In the genomic region with DNA sequence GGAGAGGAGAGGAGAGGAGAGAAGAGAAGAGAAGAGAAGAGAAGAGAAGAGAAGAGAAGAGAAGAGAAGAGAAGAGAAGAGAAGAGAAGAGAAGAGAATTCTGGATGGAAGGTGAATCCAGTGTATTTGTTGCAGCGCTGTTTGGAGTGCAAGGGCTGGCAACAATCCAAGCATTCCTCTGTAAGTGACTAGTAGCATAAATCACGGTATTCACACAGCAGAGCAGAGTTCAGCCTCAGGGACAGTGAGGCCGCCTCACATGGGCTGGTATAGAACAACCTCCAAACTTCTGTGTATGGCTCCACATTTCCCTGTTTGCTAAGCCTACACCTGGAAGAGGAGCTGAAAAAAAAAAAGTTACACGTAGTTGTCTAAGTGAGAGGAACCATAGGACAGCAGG, we compare ENCODE assay signal across 11 mouse cellular contexts. TPM values are rescaled to one million over a fixed set of nuclear protein-coding genes. Genes with fewer than 3 reads are reported as not detected.
DNase-seq lines count a peak whose midpoint lies in the region; ATAC-seq and TF ChIP-seq lines count a peak whose summit lies in the region.
"Had no signal": no experiment of that assay in that cellular context is flagged by ENCODE, and none has a peak within 500 bp of the region (broad histone marks: within the 10 kb centered on the region; RNA-seq: fewer than 3 reads in every experiment).

No protein-coding gene starts in this region.

- no peak for ATAC-seq in limb, embryonic 14.5 days (ENCODE audit: low FRiP score, low read depth)
- peak; percentile 34; the same call in 1 of the 2 replicates for ATAC-seq in heart, postnatal 0 days (ENCODE audit: insufficient read depth, low read depth)
- ATAC-seq in erythroid progenitor cell, adult 5-6 weeks (replicated peaks; ENCODE audit: low FRiP score, poor library complexity, severe bottlenecking), result no peak
- no peak for ATAC-seq in CD4-positive, CD25-positive, alpha-beta regulatory T cell, adult 4 months

- no peak overlapping the region for H3K9ac ChIP-seq in limb, embryonic 14.5 days (ENCODE audit: low read depth, low read length, severe bottlenecking)
- no peak overlapping the region for H3K9ac ChIP-seq in heart, postnatal 0 days (replicated peaks; ENCODE audit: low read depth, low read length)
- H3K9ac ChIP-seq: forebrain, embryonic 12.5 days; lung, embryonic 15.5 days had no signal

- H3K27ac ChIP-seq in limb, embryonic 14.5 days (replicated peaks; ENCODE audit: low read depth, low read length), result no peak overlapping the region
- H3K27ac ChIP-seq in limb, embryonic 10.5 days, result no peak overlapping the region
- H3K27ac ChIP-seq in heart, postnatal 0 days (ENCODE audit: low read depth), result no peak overlapping the region; the same call in 1 of the 2 replicates
- H3K27ac ChIP-seq: forebrain, embryonic 12.5 days; heart, adult 2 months; lung, embryonic 15.5 days had no signal

- no peaks in the 10 kb centered on the region for H3K27me3 ChIP-seq in limb, embryonic 14.5 days (ENCODE audit: control insufficient read depth, insufficient read depth, low read length)
- H3K27me3 ChIP-seq in limb, embryonic 10.5 days (ENCODE audit: low read depth, poor library complexity, severe bottlenecking), result no peaks in the 10 kb centered on the region
- H3K27me3 ChIP-seq in heart, postnatal 0 days (ENCODE audit: control insufficient read depth, insufficient read depth, low read length), result no peaks in the 10 kb centered on the region
- H3K27me3 ChIP-seq: lung, embryonic 15.5 days had no signal

- no peak for TF ChIP-seq POLR2A in limb, embryonic 14.5 days (IDR thresholded peaks at IDR 0.05; ENCODE audit: borderline replicate concordance, extremely low read depth, insufficient read depth, insufficient read length)

- 29% methylated on average over 4 of the region's 4 CpGs for WGBS in limb, embryonic 14.5 days
- 54% methylated on average over 4 of the region's 4 CpGs for WGBS in limb, embryonic 10.5 days
- 17% methylated on average over 4 of the region's 4 CpGs for WGBS in heart, postnatal 0 days

- no peak overlapping the region for H3K4me3 ChIP-seq in limb, embryonic 14.5 days (replicated peaks; ENCODE audit: low read length)
- H3K4me3 ChIP-seq in limb, embryonic 10.5 days, result no peak overlapping the region
- H3K4me3 ChIP-seq in heart, postnatal 0 days (ENCODE audit: low read depth, low read length), result no peak overlapping the region
- H3K4me3 ChIP-seq: forebrain, embryonic 12.5 days; heart, adult 2 months; lung, embryonic 15.5 days had no signal

- DNase-seq in limb, embryonic 14.5 days (ENCODE audit: low spot score), result peak; percentile 87
- no peak for DNase-seq in limb, embryonic 10.5 days (ENCODE audit: low spot score)
- DNase-seq in adipocyte (ENCODE audit: low spot score), result peak; percentile 76
- peak; percentile 78 for DNase-seq in heart, postnatal 0 days (ENCODE audit: low spot score)
- peak; percentile 69 to 81 for DNase-seq in kidney, postnatal 4 days
- DNase-seq in ovary, postnatal 14 days (ENCODE audit: low spot score), result no peak

- no peak overlapping the region for H3K4me2 ChIP-seq in limb, embryonic 14.5 days (replicated peaks; ENCODE audit: low read depth, low read length, severe bottlenecking)
- no peak overlapping the region for H3K4me2 ChIP-seq in heart, postnatal 0 days (ENCODE audit: low read depth, low read length)
- H3K4me2 ChIP-seq: forebrain, embryonic 12.5 days; lung, embryonic 15.5 days had no signal

- TF ChIP-seq CTCF in heart, postnatal 0 days (IDR thresholded peaks at IDR 0.05; ENCODE audit: low read depth), result no peak

- H3K36me3 ChIP-seq in limb, embryonic 14.5 days (ENCODE audit: control insufficient read depth, insufficient read depth, low read length), result peaks cover 21% of the 10 kb centered on the region
- H3K36me3 ChIP-seq in limb, embryonic 10.5 days, result peaks cover 22% of the 10 kb centered on the region; the same call in 1 of the 2 replicates
- no peaks in the 10 kb centered on the region for H3K36me3 ChIP-seq in heart, postnatal 0 days (replicated peaks; ENCODE audit: control insufficient read depth, insufficient read depth, low read length)
- H3K36me3 ChIP-seq: forebrain, embryonic 12.5 days; lung, embryonic 15.5 days had no signal

- no peaks in the 10 kb centered on the region for H3K9me3 ChIP-seq in limb, embryonic 14.5 days (ENCODE audit: control insufficient read depth, low read length)
- no peaks in the 10 kb centered on the region for H3K9me3 ChIP-seq in limb, embryonic 10.5 days (replicated peaks)
- H3K9me3 ChIP-seq in heart, postnatal 0 days (replicated peaks; ENCODE audit: control insufficient read depth, low read length), result no peaks in the 10 kb centered on the region
- H3K9me3 ChIP-seq: forebrain, embryonic 12.5 days; lung, embryonic 15.5 days had no signal

- H3K4me1 ChIP-seq in limb, embryonic 14.5 days (ENCODE audit: control insufficient read depth, insufficient read depth, low read length), result peaks cover 59% of the 10 kb centered on the region
- H3K4me1 ChIP-seq in limb, embryonic 10.5 days, result peaks cover 50% of the 10 kb centered on the region
- peaks cover 59% of the 10 kb centered on the region for H3K4me1 ChIP-seq in heart, postnatal 0 days (ENCODE audit: control insufficient read depth, insufficient read depth)

- no peak for TF ChIP-seq EP300 in heart, postnatal 0 days (IDR thresholded peaks at IDR 0.05; ENCODE audit: low read depth)

RNA-seq across cellular contexts. Expression of a gene that starts 6.4 kb away (rescaled TPM):
- polyA plus RNA-seq in limb, embryonic 14.5 days (2012; rRNA removed), result 14.4 and 18.1 TPM in 2 replicates
- polyA plus RNA-seq in limb, embryonic 14.5 days (2014; fragmentation: Nextera tagmentation; extraction: Ambion mirVana), result 10.5 and 11.8 TPM in 2 replicates
- 9.2 and 10.7 TPM in 2 replicates for polyA plus RNA-seq in limb, embryonic 10.5 days (2016; fragmentation: Nextera tagmentation; extraction: Ambion mirVana)
- total RNA-seq in heart, postnatal 0 days (2014; rRNA removed; ENCODE audit: low replicate concordance), result 13.5 and 14.5 TPM in 2 replicates
- polyA plus RNA-seq in heart, postnatal 0 days (2015; fragmentation: Nextera tagmentation; extraction: Ambion mirVana), result 3.5 and 3.6 TPM in 2 replicates
- 20.9 and 23.5 TPM in 2 replicates for total RNA-seq in erythroid progenitor cell, adult 5-6 weeks (2015; ENCODE audit: low replicate concordance)
- total RNA-seq in erythroid progenitor cell, adult 5-6 weeks (2017; ENCODE audit: low replicate concordance), result 29.0 and 51.1 TPM in 2 replicates
- polyA plus RNA-seq in CD4-positive, CD25-positive, alpha-beta regulatory T cell, adult 4 months (2017; shearing (Covaris generic)), result 1 to 10 TPM; 7.3 to 8.2 TPM

Comparison
In these comparisons a context has a peak if more than half of its experiments do, and no peak if none do; other contexts are left out.
1. DNase-seq: peak in limb, embryonic 14.5 days (single experiment), adipocyte (single experiment), heart, postnatal 0 days (single experiment) and kidney, postnatal 4 days (2 of 2); none in limb, embryonic 10.5 days (single experiment) and ovary, postnatal 14 days (single experiment).